Mouse (Mus musculus): ENCODE measurements around the gene Fam83c. TPM values are rescaled to one million over a fixed set of nuclear protein-coding genes. Genes with fewer than 3 reads are reported as not detected.
A peak's percentile ranks its signal among the peaks of the same experiment; 100 is the strongest.

Fam83c gene
- 0.35 and 0.54 TPM in 2 replicates for polyA plus RNA-seq (2015; fragmentation: Nextera tagmentation; extraction: Ambion mirVana)

GRCm38 (mm10) chr2:155834732-155835131 lies at the start of gene Fam83c:
Gene Fam83c, minus strand, starts transcription at chr2:155834854.
- WGBS = 74% methylated on average over 9 of the region's 9 CpGs
- H3K4me2 ChIP-seq = no peak within 1 kb of the TSS
- H3K4me1 ChIP-seq = no peaks in the 10 kb centered on the region
- H3K9me3 ChIP-seq (replicated peaks) = no peaks in the 10 kb centered on the region
- ATAC-seq = no peak
- no peak within 1 kb of the TSS for H3K27ac ChIP-seq
- no peaks in the 10 kb centered on the region for H3K27me3 ChIP-seq
- H3K9ac ChIP-seq = no peak within 1 kb of the TSS
- no peaks in the 10 kb centered on the region for H3K36me3 ChIP-seq (ENCODE audit: poor library complexity, severe bottlenecking)
- no peak within 1 kb of the TSS for H3K4me3 ChIP-seq

DNA sequence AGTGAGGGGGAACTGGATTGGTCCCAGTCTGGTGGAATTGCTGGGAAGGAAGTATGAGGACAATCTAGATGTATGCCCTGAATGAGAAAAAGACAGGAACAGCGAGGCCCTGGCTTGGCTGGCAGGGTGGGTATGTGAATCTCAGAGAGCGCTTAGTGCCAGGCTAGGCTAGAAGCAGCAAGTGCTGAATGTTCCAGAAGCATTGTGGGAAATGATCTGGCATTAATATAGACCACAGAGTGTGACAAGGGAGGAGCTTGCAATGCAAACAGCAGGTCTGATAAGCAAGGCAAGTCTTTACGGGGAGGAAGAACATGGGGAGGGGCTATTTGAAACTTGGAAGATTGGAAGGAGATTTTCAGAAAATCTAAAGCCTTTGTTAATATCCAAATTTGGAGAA lies 47.4 kb upstream of the Fam83c start:
- no peak overlapping the region for H3K4me3 ChIP-seq
- no peak overlapping the region for H3K4me2 ChIP-seq
- no peak overlapping the region for H3K9ac ChIP-seq
- H3K4me1 ChIP-seq = no peaks in the 10 kb centered on the region
- H3K27me3 ChIP-seq = no peaks in the 10 kb centered on the region
- H3K9me3 ChIP-seq (replicated peaks) = no peaks in the 10 kb centered on the region
- ATAC-seq = no peak
- H3K36me3 ChIP-seq (ENCODE audit: poor library complexity, severe bottlenecking) = peaks cover 46% of the 10 kb centered on the region
- no peak overlapping the region for H3K27ac ChIP-seq
- 90% methylated on average over 3 of the region's 3 CpGs for WGBS

GRCm38 (mm10) chr2:155878964-155879876 lies 44.6 kb upstream of the Fam83c start:
- Histone ChIP-seq H3K27ac (no peak overlapping the region), H3K4me3 (no peak overlapping the region), H3K9me3 (replicated peaks) (no peaks in the 10 kb centered on the region), H3K27me3 (no peaks in the 10 kb centered on the region), H3K9ac (no peak overlapping the region), H3K4me2 (no peak overlapping the region), H3K36me3 (ENCODE audit: poor library complexity, severe bottlenecking) (peaks cover 47% of the 10 kb centered on the region), H3K4me1 (no peaks in the 10 kb centered on the region)
- no peak for ATAC-seq
- 87% methylated on average over 20 of the region's 21 CpGs for WGBS

GRCm38 (mm10) chr2:155873636-155874035 lies 39.0 kb upstream of the Fam83c start:
- Histone ChIP-seq H3K36me3 (ENCODE audit: poor library complexity, severe bottlenecking) (peaks cover 35% of the 10 kb centered on the region), H3K4me1 (peaks cover 25% of the 10 kb centered on the region), H3K27ac (0 out of 2 replicates have a peak overlapping the region, but pooled peaks have one; percentile 74), H3K9me3 (replicated peaks) (no peaks in the 10 kb centered on the region), H3K4me2 (no peak overlapping the region), H3K9ac (no peak overlapping the region), H3K27me3 (no peaks in the 10 kb centered on the region), H3K4me3 (no peak overlapping the region)
- WGBS = 82% methylated on average over 6 of the region's 6 CpGs
- no peak for ATAC-seq

DNA sequence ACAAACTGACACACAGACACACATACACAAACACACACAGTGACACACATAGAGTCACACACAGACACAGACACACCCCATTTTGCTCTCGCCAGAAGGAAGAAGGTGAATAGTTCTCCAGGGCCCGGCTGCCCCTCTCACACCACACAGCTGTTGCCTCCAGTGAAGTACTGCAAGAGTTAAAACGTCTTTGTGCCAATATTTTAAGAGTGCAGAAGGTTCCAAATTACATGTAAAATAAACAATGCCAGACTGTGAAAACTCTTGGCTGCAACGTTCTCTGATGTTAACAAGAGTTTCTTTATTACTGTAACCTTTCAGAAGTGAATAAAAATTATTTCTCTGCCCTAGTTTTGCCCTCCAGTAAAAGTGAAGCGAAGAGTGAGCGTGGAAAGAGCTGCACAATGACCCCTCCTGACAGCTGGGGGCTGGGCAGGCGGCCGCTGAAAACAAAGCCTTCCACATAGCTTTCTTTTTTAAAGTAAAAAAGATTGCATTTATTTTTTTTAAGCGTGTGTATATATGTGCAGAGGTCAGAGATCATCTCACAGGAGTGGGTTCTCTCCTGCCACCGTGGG lies 38.4 kb upstream of the Fam83c start:
- peak; percentile 51; the same call in 1 of the 2 replicates for ATAC-seq
- H3K9me3 ChIP-seq (replicated peaks) = no peaks in the 10 kb centered on the region
- peaks cover 25% of the 10 kb centered on the region for H3K4me1 ChIP-seq
- H3K27me3 ChIP-seq = no peaks in the 10 kb centered on the region
- H3K4me3 ChIP-seq = no peak overlapping the region
- peak overlapping the region; percentile 74 for H3K27ac ChIP-seq
- no peak overlapping the region for H3K9ac ChIP-seq
- WGBS = 57% methylated on average over 10 of the region's 10 CpGs
- peaks cover 37% of the 10 kb centered on the region for H3K36me3 ChIP-seq (ENCODE audit: poor library complexity, severe bottlenecking)
- H3K4me2 ChIP-seq = peak overlapping the region; percentile 6; the same call in 1 of the 2 replicates

DNA sequence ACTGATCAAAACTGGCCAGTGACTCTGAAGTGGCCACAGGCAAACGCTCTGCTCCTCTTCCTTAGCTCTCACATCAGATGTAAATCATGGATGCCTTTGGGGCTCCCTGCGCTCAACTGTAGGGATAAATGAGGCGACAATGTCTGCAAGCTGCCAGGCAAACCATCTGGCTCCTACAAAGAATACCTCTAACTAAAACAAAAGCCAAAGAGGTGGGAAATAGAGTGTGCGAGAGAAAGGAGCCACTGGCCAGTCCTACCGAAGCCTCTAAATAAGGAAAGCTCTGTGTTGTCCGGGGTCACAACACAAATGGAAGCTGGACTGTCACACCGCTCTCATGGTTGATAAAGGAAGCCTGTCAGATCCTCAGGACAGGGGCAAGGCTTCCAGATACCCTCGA lies 37.8 kb upstream of the Fam83c start:
- Histone ChIP-seq H3K27me3 (no peaks in the 10 kb centered on the region), H3K9me3 (replicated peaks) (no peaks in the 10 kb centered on the region), H3K4me3 (no peak overlapping the region), H3K4me2 (peak overlapping the region; percentile 6; the same call in 1 of the 2 replicates), H3K9ac (no peak overlapping the region), H3K4me1 (peaks cover 25% of the 10 kb centered on the region), H3K27ac (peak overlapping the region; percentile 74), H3K36me3 (ENCODE audit: poor library complexity, severe bottlenecking) (peaks cover 42% of the 10 kb centered on the region)
- 68% methylated on average over 8 of the region's 8 CpGs for WGBS
- peak; percentile 65 for ATAC-seq

- no peak for ATAC-seq
- Histone ChIP-seq H3K4me1 (peaks cover 25% of the 10 kb centered on the region), H3K27ac (no peak overlapping the region), H3K9me3 (replicated peaks) (no peaks in the 10 kb centered on the region), H3K4me2 (no peak overlapping the region), H3K4me3 (no peak overlapping the region), H3K27me3 (no peaks in the 10 kb centered on the region), H3K36me3 (ENCODE audit: poor library complexity, severe bottlenecking) (peaks cover 21% of the 10 kb centered on the region), H3K9ac (no peak overlapping the region)
- WGBS = 88% methylated on average over 5 of the region's 5 CpGs
Observed at GRCm38 (mm10) chr2:155869772-155870171, 35.1 kb upstream of the Fam83c start.

- Histone ChIP-seq H3K9me3 (replicated peaks) (no peaks in the 10 kb centered on the region), H3K4me3 (no peak overlapping the region), H3K36me3 (ENCODE audit: poor library complexity, severe bottlenecking) (peaks cover 16% of the 10 kb centered on the region), H3K27ac (no peak overlapping the region), H3K27me3 (no peaks in the 10 kb centered on the region), H3K4me1 (peaks cover 30% of the 10 kb centered on the region), H3K4me2 (no peak overlapping the region), H3K9ac (no peak overlapping the region)
- WGBS = 98% methylated on average over 8 of the region's 8 CpGs
- ATAC-seq = no peak
Observed at GRCm38 (mm10) chr2:155868320-155868719, 33.7 kb upstream of the Fam83c start.

- H3K27ac ChIP-seq = 0 out of 2 replicates have a peak overlapping the region, but pooled peaks have one; percentile 0
- H3K27me3 ChIP-seq = no peaks in the 10 kb centered on the region
- H3K36me3 ChIP-seq (ENCODE audit: poor library complexity, severe bottlenecking) = peaks cover 6% of the 10 kb centered on the region
- no peak overlapping the region for H3K4me3 ChIP-seq
- ATAC-seq = peak; percentile 86
- H3K4me2 ChIP-seq = peak overlapping the region; percentile 33
- H3K9ac ChIP-seq = no peak overlapping the region
- peaks cover 18% of the 10 kb centered on the region for H3K4me1 ChIP-seq
- 46% methylated on average over 11 of the region's 11 CpGs for WGBS
- H3K9me3 ChIP-seq (replicated peaks) = no peaks in the 10 kb centered on the region
Observed at GRCm38 (mm10) chr2:155863301-155863867, 28.7 kb upstream of the Fam83c start.

DNA sequence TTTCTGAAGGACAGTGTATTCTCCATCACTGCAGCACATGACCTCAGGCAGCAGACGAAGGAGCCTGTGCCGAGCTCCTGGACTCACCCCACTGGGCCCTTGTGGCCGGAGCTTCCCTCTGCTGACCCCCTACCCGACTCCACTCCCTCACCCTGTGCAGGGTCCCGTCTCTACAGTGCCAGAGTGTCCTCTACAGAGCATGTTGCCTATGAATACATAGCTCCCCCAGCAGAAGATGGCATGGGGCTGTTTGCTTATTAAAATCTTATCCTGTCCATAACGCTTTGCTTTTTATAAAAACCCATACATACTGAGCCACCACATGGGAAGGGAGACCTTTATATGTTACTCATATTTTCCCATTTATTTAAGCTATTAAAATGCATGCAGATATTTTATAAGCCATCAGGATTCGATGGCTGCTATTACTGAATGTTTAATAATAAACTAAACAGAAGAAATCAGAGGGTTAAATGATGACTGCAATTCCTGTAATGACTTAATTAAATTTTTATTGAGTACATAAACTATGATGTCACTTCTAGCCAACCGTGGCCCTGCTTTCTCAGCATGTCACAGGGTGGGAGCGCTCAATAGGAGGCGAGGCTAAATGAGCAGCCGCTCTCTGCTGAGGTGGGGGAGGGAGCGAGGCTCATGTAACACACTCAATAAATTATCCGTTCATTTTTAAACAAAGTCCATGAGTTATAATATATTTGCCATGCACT lies 28.1 kb upstream of the Fam83c start:
- Histone ChIP-seq H3K4me1 (peaks cover 18% of the 10 kb centered on the region), H3K36me3 (ENCODE audit: poor library complexity, severe bottlenecking) (peaks cover 3% of the 10 kb centered on the region), H3K9ac (no peak overlapping the region), H3K27me3 (no peaks in the 10 kb centered on the region), H3K4me3 (no peak overlapping the region), H3K27ac (0 out of 2 replicates have a peak overlapping the region, but pooled peaks have one; percentile 0), H3K4me2 (peak overlapping the region; percentile 33), H3K9me3 (replicated peaks) (no peaks in the 10 kb centered on the region)
- WGBS = 50% methylated on average over 13 of the region's 13 CpGs
- ATAC-seq = peak; percentile 97

GRCm38 (mm10) chr2:155861581-155861980 lies 26.9 kb upstream of the Fam83c start:
- H3K27me3 ChIP-seq = no peaks in the 10 kb centered on the region
- peaks cover 18% of the 10 kb centered on the region for H3K4me1 ChIP-seq
- H3K27ac ChIP-seq = no peak overlapping the region
- no peak overlapping the region for H3K4me2 ChIP-seq
- no peak overlapping the region for H3K9ac ChIP-seq
- WGBS = 90% methylated on average over 6 of the region's 6 CpGs
- peaks cover under 1% of the 10 kb centered on the region for H3K36me3 ChIP-seq (ENCODE audit: poor library complexity, severe bottlenecking)
- ATAC-seq = no peak
- H3K9me3 ChIP-seq (replicated peaks) = no peaks in the 10 kb centered on the region
- no peak overlapping the region for H3K4me3 ChIP-seq

All from forebrain, embryonic 13.5 days (tissue).